Mouse (Mus musculus): Measurements from ENCODE around the gene Zrsr2. TPM values are rescaled to one million over a fixed set of nuclear protein-coding genes. Genes with fewer than 3 reads are reported as not detected.

Gene Zrsr2
- polyA plus RNA-seq, 1 experiment from 2014 or later: 60.6 TPM

GRCm38 (mm10) chrX:163957381-163957780 is 1.1 kb downstream of the Zrsr2 start:
- H3K4me1 ChIP-seq (replicated peaks; ENCODE audit: control insufficient read depth, insufficient read depth, low read length): no peaks in the 10 kb centered on the region
- peak overlapping the region; percentile 91 for H3K27ac ChIP-seq (ENCODE audit: low read depth, low read length)
- peak overlapping the region; percentile 55 for H3K4me3 ChIP-seq (ENCODE audit: low read depth, low read length)
- WGBS: 49% methylated on average over 12 of the region's 12 CpGs
- DNase-seq (ENCODE audit: low spot score) (no peak), ATAC-seq (replicated peaks; ENCODE audit: low FRiP score) (peak; percentile 22)
- no peaks in the 10 kb centered on the region for H3K36me3 ChIP-seq (ENCODE audit: control insufficient read depth, insufficient read depth, low read length)
- H3K4me2 ChIP-seq (ENCODE audit: low read depth, low read length, severe bottlenecking): peak overlapping the region; percentile 44
- H3K27me3 ChIP-seq (ENCODE audit: control insufficient read depth, insufficient read depth, low read length): no peaks in the 10 kb centered on the region
- no peaks in the 10 kb centered on the region for H3K9me3 ChIP-seq (ENCODE audit: control insufficient read depth, low read length)
- peak overlapping the region; percentile 71 for H3K9ac ChIP-seq (ENCODE audit: low read length)

- Histone ChIP-seq H3K4me3 (ENCODE audit: low read depth, low read length) (no peak overlapping the region), H3K36me3 (ENCODE audit: control insufficient read depth, insufficient read depth, low read length) (no peaks in the 10 kb centered on the region; the same call in 1 of the 2 replicates), H3K27me3 (ENCODE audit: control insufficient read depth, insufficient read depth, low read length) (no peaks in the 10 kb centered on the region), H3K9ac (ENCODE audit: low read length) (no peak overlapping the region), H3K27ac (ENCODE audit: low read depth, low read length) (no peak overlapping the region), H3K4me2 (ENCODE audit: low read depth, low read length, severe bottlenecking) (no peak overlapping the region), H3K4me1 (replicated peaks; ENCODE audit: control insufficient read depth, insufficient read depth, low read length) (no peaks in the 10 kb centered on the region), H3K9me3 (ENCODE audit: control insufficient read depth, low read length) (no peaks in the 10 kb centered on the region)
- ATAC-seq (replicated peaks; ENCODE audit: low FRiP score) (no peak), DNase-seq (ENCODE audit: low spot score) (no peak)
- 100% methylated on average over 1 of the region's 1 CpGs for WGBS
Measured at GRCm38 (mm10) chrX:163951618-163952017, 6.8 kb downstream of the Zrsr2 start.

- no peak for ATAC-seq (replicated peaks; ENCODE audit: low FRiP score)
- WGBS: 86% methylated on average over 3 of the region's 3 CpGs
- no peaks in the 10 kb centered on the region; the same call in 1 of the 2 replicates for H3K36me3 ChIP-seq (ENCODE audit: control insufficient read depth, insufficient read depth, low read length)
Measured at GRCm38 (mm10) chrX:163944381-163944780, 14.1 kb downstream of the Zrsr2 start.

GRCm38 (mm10) chrX:163938587-163938986 is 19.9 kb downstream of the Zrsr2 start:
- no peaks in the 10 kb centered on the region for H3K36me3 ChIP-seq (ENCODE audit: control insufficient read depth, insufficient read depth, low read length)
- no peak overlapping the region for H3K4me2 ChIP-seq (ENCODE audit: low read depth, low read length, severe bottlenecking)
- 90% methylated on average over 6 of the region's 6 CpGs for WGBS
- no peak overlapping the region for H3K27ac ChIP-seq (ENCODE audit: low read depth, low read length)
- DNase-seq (ENCODE audit: low spot score) (no peak), ATAC-seq (replicated peaks; ENCODE audit: low FRiP score) (no peak)
- peaks cover 1% of the 10 kb centered on the region for H3K27me3 ChIP-seq (ENCODE audit: control insufficient read depth, insufficient read depth, low read length)
- no peaks in the 10 kb centered on the region for H3K4me1 ChIP-seq (replicated peaks; ENCODE audit: control insufficient read depth, insufficient read depth, low read length)
- H3K9ac ChIP-seq (ENCODE audit: low read length): no peak overlapping the region
- no peak overlapping the region for H3K4me3 ChIP-seq (ENCODE audit: low read depth, low read length)
- H3K9me3 ChIP-seq (ENCODE audit: control insufficient read depth, low read length): no peaks in the 10 kb centered on the region

More at GRCm38 (mm10) chrX:163944381-163944780, 14.1 kb downstream of the Zrsr2 start:
- Histone ChIP-seq H3K27me3 (ENCODE audit: control insufficient read depth, insufficient read depth, low read length) (no peaks in the 10 kb centered on the region; the same call in 1 of the 2 replicates), H3K27ac (ENCODE audit: low read depth, low read length) (no peak overlapping the region), H3K4me1 (replicated peaks; ENCODE audit: control insufficient read depth, insufficient read depth, low read length) (no peaks in the 10 kb centered on the region), H3K9me3 (ENCODE audit: control insufficient read depth, low read length) (no peaks in the 10 kb centered on the region), H3K4me3 (ENCODE audit: low read depth, low read length) (no peak overlapping the region), H3K4me2 (ENCODE audit: low read depth, low read length, severe bottlenecking) (no peak overlapping the region), H3K9ac (ENCODE audit: low read length) (no peak overlapping the region)
- DNase-seq (ENCODE audit: low spot score): no peak

- no peak for ATAC-seq (replicated peaks; ENCODE audit: low FRiP score)
- 82% methylated on average over 8 of the region's 8 CpGs for WGBS
Measured at GRCm38 (mm10) chrX:163934731-163935130, 23.7 kb downstream of the Zrsr2 start.

GRCm38 (mm10) chrX:163929550-163929949 is 28.9 kb downstream of the Zrsr2 start:
- peaks cover 2% of the 10 kb centered on the region; the same call in 1 of the 2 replicates for H3K27me3 ChIP-seq (ENCODE audit: control insufficient read depth, insufficient read depth, low read length)
- no peaks in the 10 kb centered on the region for H3K9me3 ChIP-seq (ENCODE audit: control insufficient read depth, low read length)
- no peak overlapping the region for H3K27ac ChIP-seq (ENCODE audit: low read depth, low read length)
- H3K4me3 ChIP-seq (ENCODE audit: low read depth, low read length): no peak overlapping the region
- no peaks in the 10 kb centered on the region for H3K4me1 ChIP-seq (replicated peaks; ENCODE audit: control insufficient read depth, insufficient read depth, low read length)
- no peak overlapping the region for H3K9ac ChIP-seq (ENCODE audit: low read length)
- no peak for DNase-seq (ENCODE audit: low spot score)
- ATAC-seq (replicated peaks; ENCODE audit: low FRiP score): no peak
- H3K4me2 ChIP-seq (ENCODE audit: low read depth, low read length, severe bottlenecking): no peak overlapping the region
- H3K36me3 ChIP-seq (ENCODE audit: control insufficient read depth, insufficient read depth, low read length): no peaks in the 10 kb centered on the region

More at GRCm38 (mm10) chrX:163934731-163935130, 23.7 kb downstream of the Zrsr2 start:
- no peaks in the 10 kb centered on the region for H3K36me3 ChIP-seq (ENCODE audit: control insufficient read depth, insufficient read depth, low read length)
- DNase-seq (ENCODE audit: low spot score): no peak
- H3K4me1 ChIP-seq (replicated peaks; ENCODE audit: control insufficient read depth, insufficient read depth, low read length): no peaks in the 10 kb centered on the region
- no peaks in the 10 kb centered on the region for H3K9me3 ChIP-seq (ENCODE audit: control insufficient read depth, low read length)
- peaks cover 2% of the 10 kb centered on the region for H3K27me3 ChIP-seq (ENCODE audit: control insufficient read depth, insufficient read depth, low read length)
- H3K9ac ChIP-seq (ENCODE audit: low read length): no peak overlapping the region
- H3K4me2 ChIP-seq (ENCODE audit: low read depth, low read length, severe bottlenecking): no peak overlapping the region
- H3K4me3 ChIP-seq (ENCODE audit: low read depth, low read length): no peak overlapping the region
- H3K27ac ChIP-seq (ENCODE audit: low read depth, low read length): no peak overlapping the region

- ATAC-seq (replicated peaks; ENCODE audit: low FRiP score) (no peak), DNase-seq (ENCODE audit: low spot score) (peak; percentile 48)
- Histone ChIP-seq H3K4me2 (ENCODE audit: low read depth, low read length, severe bottlenecking) (no peak overlapping the region), H3K9me3 (ENCODE audit: control insufficient read depth, low read length) (no peaks in the 10 kb centered on the region), H3K27me3 (ENCODE audit: control insufficient read depth, insufficient read depth, low read length) (peaks cover 2% of the 10 kb centered on the region; the same call in 1 of the 2 replicates), H3K27ac (ENCODE audit: low read depth, low read length) (no peak overlapping the region), H3K4me3 (ENCODE audit: low read depth, low read length) (no peak overlapping the region), H3K36me3 (ENCODE audit: control insufficient read depth, insufficient read depth, low read length) (no peaks in the 10 kb centered on the region), H3K9ac (ENCODE audit: low read length) (no peak overlapping the region), H3K4me1 (replicated peaks; ENCODE audit: control insufficient read depth, insufficient read depth, low read length) (no peaks in the 10 kb centered on the region)
Measured at GRCm38 (mm10) chrX:163912791-163913190, 45.7 kb downstream of the Zrsr2 start.

- H3K9ac ChIP-seq (ENCODE audit: low read length): peak overlapping the region; percentile 67
- peak overlapping the region; percentile 45 for H3K4me2 ChIP-seq (ENCODE audit: low read depth, low read length, severe bottlenecking)
- ATAC-seq (replicated peaks; ENCODE audit: low FRiP score) (peak; percentile 68), DNase-seq (ENCODE audit: low spot score) (peak; percentile 75)
- H3K36me3 ChIP-seq (ENCODE audit: control insufficient read depth, insufficient read depth, low read length): no peaks in the 10 kb centered on the region
- peak overlapping the region; percentile 53 for H3K4me3 ChIP-seq (ENCODE audit: low read depth, low read length)
- WGBS: 15% methylated on average over 34 of the region's 34 CpGs
- no peaks in the 10 kb centered on the region; the same call in 1 of the 2 replicates for H3K27me3 ChIP-seq (ENCODE audit: control insufficient read depth, insufficient read depth, low read length)
- H3K27ac ChIP-seq (ENCODE audit: low read depth, low read length): peak overlapping the region; percentile 83
- H3K9me3 ChIP-seq (ENCODE audit: control insufficient read depth, low read length): no peaks in the 10 kb centered on the region
- H3K4me1 ChIP-seq (replicated peaks; ENCODE audit: control insufficient read depth, insufficient read depth, low read length): no peaks in the 10 kb centered on the region
Measured at GRCm38 (mm10) chrX:163909381-163909780, 49.1 kb downstream of the Zrsr2 start.
